Mouse (Mus musculus): ENCODE measurements around the gene 1700029J07Rik.

Gene 1700029J07Rik

DNA sequence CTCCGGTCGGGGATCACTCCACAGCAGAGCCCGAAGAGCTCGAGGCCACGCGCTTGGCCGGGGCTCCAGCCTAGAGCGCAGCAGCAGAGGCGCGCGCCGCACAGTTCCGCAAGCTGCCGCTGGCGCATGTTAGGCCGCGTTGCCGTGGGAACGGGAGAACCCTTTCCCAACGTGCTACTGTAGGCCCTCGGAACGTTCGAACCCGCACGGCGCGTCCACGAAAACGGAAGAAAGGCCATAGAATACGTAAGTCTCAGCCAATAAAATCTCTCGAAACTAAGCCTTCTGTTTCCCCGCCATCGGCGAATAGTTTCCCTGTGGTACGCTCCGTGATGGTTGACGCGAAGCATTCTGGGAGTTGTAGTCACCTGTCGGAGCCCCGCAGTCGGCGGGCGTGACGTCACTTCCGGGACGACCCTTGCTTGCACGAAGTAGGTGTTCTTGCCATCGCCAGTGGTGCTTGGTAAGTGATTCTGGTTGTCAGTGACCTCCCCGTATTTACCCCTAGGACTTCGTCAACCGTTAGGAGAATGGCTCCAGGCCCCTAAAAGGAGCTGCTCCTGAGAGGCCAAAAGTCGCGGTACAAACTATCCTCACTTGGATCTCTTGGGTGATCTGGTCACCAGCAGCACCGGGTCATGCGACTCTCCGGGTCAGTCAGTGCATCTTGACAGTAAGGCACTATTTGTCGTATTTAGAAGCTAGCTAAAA lies at the start of gene 1700029J07Rik, which contains the start of gene Ufsp2:
Gene 1700029J07Rik (minus strand): TSS at position 127 of the 711 bp plus-strand sequence.
Gene Ufsp2 (plus strand): TSS at position 403 of the 711 bp plus-strand sequence.
- peak; percentile 99 for DNase-seq (ENCODE audit: low spot score)

DNA sequence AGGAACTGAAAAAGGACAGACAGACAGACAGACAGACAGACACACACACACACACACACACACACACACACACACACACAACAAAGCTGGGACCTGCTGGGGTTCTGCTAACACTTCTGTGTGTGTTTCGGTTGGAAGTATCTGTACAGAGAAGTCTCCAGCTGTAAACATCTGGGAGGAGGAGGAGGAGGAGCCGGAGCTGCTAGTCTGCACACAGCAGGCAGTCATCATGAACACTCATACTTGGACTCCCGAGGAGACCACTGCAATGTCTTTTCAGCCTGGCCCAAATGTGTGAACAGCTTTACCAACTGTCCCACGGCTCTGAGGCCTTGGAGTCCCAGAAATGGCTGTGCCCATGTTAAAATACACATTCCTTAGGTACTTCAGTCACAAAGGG lies 49.3 kb upstream of the 1700029J07Rik start:
- DNase-seq (ENCODE audit: low spot score): no peak

DNA sequence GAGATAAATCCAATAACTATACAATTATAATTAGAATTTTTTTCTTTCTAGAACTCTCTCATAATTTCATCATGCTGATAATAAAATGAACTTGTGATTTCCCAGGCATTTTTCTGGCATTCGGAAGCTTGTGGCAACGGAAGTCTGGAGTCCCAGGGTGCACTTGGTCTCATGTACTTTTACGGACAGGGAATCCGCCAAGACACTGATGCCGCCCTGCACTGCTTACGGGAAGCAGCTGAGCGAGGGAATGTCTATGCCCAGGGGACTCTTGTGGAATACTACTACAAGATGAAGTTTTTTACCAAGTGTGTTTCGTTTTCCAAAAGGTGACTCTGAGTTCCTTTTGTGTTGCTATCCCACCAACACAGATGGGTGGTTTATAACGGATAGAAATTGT lies 47.7 kb upstream of the 1700029J07Rik start:
- no peak for DNase-seq (ENCODE audit: low spot score)

DNA sequence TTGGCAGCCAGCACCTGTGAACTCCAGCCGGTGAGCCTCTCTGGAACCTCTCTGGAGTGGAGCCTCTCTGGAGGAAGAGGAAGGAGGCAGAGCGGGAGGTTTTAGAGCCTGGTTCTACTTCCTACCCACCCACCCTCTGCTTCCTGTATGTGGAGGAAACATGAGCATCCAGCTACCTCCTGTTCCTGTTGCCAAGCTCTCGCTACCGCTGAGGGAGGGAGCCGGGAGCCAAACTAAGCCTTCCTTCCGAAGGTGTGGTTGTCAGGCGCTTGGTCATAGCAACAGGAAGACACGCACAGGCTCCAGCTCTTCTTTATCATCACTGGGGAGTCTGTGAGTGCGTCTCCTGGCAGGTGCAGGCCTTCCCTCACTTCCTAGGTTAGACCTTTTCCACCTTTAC lies 47.2 kb upstream of the 1700029J07Rik start:
- no peak for DNase-seq (ENCODE audit: low spot score)

DNA sequence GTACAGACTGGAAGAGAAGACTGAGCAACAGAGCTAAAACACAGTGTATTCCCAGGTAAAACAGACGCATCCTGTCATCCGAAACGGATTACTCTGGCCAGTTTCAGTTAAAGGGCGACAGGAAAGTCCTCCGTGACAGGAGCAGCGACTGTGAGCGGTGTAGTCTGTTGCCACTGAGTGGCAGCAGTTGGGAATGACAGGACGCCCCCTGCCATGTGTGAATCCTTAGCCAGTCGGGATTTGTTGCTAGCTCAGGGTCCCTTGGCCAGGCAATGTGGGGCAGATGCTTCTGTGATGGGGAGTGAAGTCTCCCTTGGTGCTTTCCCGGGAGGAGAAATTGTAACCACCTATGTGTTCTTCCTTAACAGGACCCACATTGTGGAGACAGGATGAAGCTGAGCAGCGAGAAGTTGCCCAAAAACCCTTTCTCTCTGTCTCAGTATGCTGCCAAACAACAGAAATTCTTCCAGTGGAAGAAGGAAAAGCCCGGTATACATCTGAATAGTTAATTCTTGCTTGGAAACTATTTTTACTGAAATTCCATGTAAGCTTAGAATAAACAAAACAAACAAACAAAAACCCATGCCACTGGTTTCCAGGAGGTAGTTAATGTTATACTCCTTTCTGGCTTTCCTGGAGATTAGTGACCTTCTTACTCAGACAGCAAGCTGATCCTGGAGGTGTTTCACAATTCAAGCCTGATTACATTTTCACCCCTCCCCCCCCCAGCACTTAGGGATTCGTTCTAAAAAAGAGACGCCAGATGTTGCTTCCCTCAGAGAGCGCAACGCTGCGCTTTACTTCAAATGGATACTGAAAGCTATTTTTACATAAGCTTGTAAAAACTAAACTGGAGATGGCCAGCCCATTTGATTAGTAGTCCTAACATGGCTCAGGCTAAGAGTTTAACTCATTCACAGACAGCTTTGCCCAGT lies 36.0 kb upstream of the 1700029J07Rik start:
- peak; percentile 73 for DNase-seq (ENCODE audit: low spot score)

DNA sequence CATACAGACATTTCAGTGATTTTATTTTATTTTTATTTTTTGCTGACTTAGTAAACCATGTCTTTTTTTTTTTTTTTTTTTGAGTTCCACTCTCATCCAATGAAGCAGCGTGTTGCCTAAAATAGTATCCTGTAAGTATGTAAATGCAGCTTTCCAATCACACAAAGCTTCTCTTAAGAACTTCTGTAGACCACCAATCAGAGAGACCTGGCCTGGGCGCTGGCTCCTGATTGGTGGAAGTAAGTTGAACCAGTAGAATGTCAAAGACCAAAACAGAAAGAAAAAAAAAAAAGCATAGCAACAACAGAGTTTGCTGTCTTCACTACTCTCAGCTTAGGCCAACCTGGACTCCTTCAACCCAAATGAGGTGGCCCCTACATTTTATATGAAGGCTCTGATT lies 35.3 kb upstream of the 1700029J07Rik start:
- no peak for DNase-seq (ENCODE audit: low spot score)

DNA sequence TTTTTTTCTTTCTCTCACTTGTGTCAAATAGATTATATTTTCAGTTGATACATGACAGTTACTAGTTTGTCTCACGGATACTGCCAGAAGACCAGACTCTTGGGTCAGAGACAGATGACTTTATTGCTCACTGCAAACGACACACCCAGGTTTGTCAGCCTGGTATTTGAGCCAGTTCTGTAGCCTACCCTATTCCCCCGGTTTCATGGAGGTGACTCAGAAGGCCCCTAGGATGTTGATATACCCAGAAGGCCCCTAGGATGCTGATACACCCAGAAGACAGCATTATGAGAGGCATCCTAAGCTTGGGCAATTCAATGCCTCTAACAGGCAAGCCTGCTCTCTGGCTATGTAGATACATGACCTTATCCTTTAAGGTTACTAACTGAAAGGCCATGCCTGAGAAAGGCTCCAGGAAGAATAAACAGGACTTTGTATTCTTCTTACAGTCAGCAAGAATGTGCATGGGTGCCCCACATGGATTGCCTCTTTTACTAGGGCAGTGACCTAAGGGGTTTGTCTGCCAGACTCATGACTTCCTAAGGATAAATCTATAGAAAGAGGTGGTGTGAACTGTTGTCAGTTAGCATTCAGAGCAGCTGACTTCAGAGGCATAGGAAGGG lies 32.1 kb upstream of the 1700029J07Rik start:
- DNase-seq (ENCODE audit: low spot score): no peak

DNA sequence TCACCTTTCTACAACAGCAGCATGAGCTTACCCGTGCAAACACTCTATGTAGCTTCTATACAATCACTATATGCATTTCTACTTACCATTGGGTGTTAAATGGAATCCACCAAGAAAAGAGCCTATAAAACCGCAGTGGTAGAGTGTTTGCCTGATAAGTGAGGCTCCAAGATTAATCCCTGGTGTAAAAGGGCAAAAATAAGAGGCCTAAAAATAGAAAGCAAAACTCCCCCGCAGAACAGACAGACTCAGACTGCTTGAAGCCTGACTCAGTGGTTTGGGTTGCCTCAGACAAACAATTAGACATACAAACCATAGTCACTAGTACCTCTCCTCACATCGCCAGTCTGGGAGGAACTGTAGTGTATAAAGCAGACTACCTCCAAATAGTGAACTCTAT lies 30.5 kb upstream of the 1700029J07Rik start, which contains the start of gene Ankrd37:
Gene Ankrd37 (minus strand): TSS at position 112 of the 400 bp plus-strand sequence.
- no peak for DNase-seq (ENCODE audit: low spot score)

DNA sequence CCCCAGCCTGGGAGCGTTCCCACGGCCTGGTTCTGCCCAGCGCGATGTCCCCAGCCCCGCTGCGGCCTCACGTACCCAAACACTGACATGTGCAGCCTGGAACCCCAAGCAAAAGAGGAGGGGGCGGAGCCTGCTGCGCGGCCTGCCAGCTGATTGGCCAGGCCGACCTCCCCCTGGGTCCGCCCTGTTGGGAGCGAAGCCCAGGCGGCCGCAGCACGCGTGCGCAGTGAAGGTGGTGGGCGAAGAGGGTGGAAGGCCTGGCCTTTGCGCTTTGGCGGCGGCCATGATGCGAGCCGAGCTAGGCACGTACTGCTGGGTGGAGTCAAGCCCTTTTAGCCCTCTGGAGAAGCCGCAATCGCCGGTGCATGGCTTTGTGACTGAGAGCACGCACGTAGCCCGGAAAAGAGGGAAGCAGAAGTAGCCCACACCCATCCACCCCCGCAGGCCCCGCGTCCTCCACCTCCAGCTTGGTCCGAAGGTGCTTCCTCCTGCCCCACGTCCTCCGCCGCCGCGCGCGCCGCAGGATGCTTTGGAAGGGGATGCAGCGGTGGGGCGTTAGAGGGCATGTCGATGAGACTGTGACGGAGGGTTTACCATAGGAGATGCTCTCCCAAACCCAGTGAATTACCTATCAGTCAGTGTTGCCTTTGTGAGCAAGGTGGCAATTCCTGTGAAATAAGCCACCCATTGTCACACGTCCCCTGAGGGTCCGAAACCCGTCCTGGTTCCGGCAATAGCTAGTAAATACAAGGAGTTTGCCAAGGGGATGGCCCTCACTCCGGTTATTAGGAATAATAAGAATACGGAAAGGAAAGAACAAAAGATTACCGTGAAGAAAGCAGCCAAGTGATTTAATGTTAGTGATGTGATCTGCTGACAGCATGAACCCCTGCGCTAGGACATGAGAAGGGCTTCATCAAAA lies 25.0 kb upstream of the 1700029J07Rik start:
- DNase-seq (ENCODE audit: low spot score): peak; percentile 99

DNA sequence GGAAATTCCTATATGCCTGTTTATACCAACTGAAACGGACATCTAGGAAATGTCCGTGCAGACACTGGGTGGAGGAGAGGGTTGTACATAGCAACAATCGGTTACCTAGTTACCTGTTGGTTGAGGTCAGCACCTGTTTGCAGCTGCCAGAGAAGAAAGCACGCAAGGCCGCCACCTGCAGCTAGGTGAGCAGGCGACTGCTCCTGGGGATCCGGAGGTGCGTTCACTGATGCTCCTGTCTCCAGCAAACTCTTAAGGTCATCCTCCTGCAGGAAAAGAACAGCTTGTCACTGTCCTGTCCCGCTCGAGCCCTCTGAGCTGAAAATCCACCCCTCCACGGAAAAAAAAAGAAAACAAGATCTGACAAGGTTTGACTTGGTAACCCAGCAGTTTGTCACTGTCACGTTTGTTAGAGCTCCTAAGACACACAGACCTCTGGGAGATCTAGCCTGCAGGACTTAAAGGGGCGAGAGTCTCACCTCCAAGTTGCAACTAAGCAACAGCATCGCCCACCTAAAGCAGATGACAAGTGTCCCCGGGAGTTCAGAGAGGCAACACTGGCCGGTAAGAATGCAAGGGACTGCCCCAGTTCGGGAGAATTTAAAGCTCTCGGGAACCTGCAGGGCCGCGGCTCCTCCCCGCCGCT lies 24.2 kb upstream of the 1700029J07Rik start, which contains the start of gene Lrp2bp:
Gene Lrp2bp (plus strand): TSS at position 166 of the 646 bp plus-strand sequence.
- DNase-seq (ENCODE audit: low spot score): peak; percentile 40

DNA sequence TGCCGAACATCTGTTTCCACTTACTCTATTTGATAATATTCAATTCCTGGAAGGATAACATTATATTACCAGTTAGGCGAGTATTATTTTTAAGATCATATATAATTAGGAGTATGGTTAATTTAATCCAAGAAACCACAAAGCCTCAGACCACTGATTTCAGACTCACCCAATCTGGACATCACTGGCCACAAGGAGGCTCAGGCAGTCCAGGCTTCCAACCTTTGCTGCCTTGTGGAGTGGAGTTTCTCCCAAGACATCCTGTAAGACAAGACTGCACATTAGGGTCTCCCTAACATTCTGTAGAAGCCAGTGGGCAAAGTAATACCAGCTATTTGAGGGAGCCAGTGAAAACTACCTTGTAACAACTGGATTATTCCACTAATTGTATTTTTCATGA lies 23.2 kb upstream of the 1700029J07Rik start:
- DNase-seq (ENCODE audit: low spot score): no peak

DNA sequence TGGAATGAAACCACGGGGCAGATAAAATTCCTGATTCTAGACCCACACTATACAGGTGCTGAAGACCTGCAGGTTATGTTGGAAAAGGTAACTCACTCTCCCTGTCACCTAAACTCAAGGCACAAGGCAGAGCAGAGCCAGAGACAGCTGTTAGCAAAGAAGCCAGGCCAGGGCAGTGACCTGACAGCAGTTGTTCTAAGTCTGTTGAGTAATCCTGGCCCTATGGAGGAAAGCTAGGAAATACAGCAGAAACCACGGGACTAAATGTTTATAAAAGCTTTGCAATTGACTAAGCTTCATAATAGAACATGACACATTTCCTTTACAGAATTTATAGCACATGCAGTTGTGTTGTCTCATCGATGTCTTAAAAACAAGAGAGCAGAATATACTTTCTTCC lies 20.5 kb upstream of the 1700029J07Rik start:
- DNase-seq (ENCODE audit: low spot score): no peak

DNA sequence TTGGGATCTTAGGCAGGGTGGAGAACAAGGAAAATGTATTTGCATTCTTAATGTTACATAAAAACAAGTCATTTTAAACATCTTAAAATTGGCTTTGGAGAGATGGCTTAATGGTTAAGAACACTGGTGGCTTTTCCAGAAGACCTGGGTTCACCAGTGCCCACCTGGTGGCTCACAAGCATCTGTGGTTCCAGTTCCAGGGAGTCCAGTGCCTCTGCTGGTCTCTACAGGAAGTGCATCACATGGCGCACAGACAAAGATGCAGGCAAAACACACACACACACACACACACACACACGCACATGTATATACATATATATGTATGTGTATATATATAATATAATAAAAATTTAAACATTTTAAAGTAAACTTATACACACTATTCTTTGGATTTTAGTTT lies 19.1 kb upstream of the 1700029J07Rik start:
- no peak for DNase-seq (ENCODE audit: low spot score)

DNA sequence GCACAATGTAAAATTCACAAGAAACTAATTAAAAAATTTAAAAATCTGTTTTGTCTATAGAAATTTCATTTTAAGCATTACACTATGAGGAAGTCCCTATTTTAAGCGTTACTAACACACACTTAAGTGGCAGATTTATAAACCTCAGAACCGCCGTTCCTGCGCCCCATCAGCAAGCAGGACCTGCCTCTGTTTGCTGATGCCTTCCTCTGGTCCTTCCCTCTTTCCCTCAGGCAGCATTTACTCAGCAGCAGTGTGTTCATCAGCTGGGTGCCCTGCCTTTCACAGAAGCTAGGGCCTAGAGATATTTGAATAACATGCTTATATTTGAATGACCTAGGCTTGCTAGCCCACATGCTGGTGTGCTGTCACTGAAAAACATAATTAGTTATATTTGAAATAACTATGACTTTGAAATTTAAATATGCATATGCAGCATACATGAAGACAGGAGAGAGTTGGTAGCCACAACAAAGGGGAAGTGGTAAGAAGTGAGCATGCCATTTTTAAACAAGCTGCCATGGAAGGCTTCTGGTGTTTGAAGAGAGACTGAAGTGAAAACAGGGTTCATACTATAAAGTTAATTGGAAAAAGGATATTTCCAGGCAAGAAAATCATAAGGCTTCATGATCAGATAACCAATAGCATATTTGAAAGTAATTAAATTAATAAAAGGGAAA lies 15.7 kb upstream of the 1700029J07Rik start:
- no peak for DNase-seq (ENCODE audit: low spot score)

DNA sequence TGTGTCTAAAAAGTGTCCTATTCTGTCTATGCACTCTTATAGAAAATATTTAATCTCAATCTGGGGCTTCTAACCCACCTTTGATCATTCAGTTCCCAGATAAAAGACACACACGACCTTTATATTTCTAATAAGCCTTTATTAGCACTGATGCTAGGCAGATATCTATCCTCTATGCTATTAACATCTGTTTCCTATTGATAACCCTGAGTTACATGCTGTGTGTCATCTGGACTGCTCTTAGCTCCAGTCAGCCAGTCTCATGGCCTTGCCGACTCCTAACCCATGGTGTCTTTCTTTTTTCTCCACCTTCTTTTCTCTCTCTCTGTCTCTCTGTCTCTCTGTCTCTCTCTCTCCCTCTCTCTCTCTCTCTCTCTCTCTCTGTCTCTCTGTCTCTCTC lies 13.1 kb upstream of the 1700029J07Rik start:
- DNase-seq (ENCODE audit: low spot score): no peak

DNA sequence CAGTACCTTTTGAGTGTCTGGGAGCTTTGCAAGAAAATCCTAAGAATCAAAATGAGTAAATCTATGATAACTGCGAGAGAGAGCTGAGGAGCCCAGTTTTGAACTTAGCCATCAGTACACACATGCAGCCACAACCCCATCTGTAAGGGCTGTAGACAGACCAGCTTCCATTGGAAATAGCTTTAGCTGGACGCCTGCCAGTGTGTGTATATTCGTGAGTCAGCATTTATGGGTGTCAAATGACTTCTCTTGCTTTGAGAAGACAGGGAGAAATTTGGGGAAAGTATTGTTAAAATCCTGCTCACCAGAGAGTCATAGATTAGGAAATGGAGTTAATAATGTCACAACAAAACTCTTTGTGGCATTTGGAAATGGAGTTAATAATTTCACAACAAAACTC lies 11.6 kb upstream of the 1700029J07Rik start:
- DNase-seq (ENCODE audit: low spot score): no peak

DNA sequence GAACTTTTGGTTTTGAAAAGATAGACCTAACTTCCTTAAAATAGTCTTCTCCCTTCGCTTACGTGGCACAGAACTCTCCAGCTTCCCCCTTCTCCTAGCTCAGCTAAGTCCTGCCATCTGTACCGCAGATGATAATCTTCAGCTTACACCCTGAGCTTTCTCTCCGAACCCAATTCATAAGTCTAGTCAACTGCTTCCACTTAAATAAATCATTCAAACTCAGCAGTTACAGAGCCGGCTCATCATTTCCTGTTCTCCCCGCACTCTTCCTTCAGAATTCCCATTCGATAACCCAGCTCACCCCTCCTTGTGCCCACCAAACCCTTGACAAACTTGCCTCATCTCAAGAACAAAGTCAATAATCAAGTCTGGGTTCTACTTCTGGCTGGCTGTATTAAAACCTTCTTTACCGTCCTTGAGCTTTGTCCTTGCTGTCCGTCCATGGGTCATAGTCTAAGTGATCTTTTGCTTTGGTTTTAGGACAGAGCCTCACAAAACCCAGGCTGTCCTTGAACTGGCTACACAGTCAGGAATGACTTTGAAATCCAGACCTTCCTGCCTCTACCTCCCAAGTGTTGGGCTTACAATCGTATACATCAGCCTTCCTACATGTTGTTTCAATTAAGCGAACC lies 901 bp upstream of the 1700029J07Rik start:
- no peak for DNase-seq (ENCODE audit: low spot score)

DNA sequence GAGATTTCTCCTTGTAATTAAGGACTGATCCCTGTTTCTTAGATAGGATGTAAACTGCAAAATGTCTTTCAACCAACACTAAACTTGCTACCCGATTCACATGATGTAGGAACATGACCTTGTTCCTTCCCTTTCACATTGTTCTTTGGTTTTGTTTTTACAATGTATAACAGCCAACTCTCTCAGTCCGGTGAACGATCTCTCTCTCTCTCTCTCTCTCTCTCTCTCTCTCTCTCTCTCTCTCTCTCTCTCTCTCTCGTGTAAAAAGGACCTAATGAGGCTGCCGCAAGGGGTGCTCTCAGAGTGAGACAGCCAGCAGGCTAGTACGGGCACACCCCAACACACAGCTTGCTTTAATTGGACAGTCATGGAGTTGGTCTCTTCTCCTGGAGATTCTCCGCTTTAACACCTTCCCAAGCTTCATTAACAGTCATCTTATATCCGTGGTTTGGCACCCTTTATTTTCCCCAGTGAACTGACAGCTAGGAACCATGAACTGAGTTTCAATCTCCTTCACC lies 1.0 kb downstream of the 1700029J07Rik start:
- no peak for DNase-seq (ENCODE audit: low spot score)

DNA sequence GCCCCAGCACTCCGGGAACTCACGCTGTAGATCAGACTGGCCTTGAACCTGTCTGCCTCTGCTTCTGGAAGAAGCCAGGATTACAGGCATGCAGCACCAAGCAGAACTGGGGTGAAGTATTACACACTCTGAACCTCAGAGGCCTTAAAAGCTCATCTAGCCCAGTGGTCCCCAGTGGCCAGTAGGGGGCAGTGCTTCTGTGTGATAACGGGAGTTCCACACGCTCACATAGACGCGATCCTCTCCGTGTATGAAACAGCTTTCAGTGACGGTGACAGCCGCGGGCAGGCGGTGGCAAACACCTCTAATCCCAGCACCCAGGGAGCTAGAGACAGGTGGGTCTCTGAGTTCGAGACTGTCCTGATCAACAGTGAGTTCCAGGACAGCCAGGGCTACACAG lies 4.2 kb downstream of the 1700029J07Rik start:
- DNase-seq (ENCODE audit: low spot score): no peak

Measured in embryo, embryonic 10 days (tissue).